Mouse (Mus musculus): ENCODE data around the gene Ssb.

DNA sequence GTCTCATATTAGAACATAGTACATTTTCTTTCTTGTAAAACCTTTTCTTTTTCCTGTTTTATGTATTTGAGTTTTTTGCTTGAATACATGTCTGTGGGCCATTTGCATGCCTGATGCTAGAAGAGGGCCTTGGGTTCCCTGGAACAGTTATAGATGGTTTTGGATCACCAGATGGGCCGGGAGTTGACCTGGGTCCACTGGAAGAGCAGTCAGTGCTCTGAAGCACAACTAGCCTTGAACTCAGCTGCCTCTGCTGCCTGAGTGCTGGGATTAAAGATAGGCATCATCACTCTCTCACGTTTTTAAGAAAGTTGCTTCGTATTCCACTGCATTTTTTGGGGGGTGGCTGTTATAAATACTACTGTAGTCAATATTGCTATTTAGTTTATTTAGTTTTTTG, 42.2 kb downstream of the Ssb start:
- TF ChIP-seq CTCF (IDR thresholded peaks at IDR 0.05; ENCODE audit: extremely low read depth, insufficient read depth, insufficient read length, insufficient replicate concordance), result no peak
- no peak for TF ChIP-seq POLR2A (IDR thresholded peaks at IDR 0.05; ENCODE audit: low read depth, low read length)
